Mouse (Mus musculus) mature B cell (primary cell): ENCODE results near the gene Cox17.

Experiments used
- in situ Hi-C: fragments of 300-500 bp; cut with MboI; formaldehyde crosslinking; loops from 2 replicates; pipeline ENCODE4 v1.14.3; 2019

Cox17 gene

DNA sequence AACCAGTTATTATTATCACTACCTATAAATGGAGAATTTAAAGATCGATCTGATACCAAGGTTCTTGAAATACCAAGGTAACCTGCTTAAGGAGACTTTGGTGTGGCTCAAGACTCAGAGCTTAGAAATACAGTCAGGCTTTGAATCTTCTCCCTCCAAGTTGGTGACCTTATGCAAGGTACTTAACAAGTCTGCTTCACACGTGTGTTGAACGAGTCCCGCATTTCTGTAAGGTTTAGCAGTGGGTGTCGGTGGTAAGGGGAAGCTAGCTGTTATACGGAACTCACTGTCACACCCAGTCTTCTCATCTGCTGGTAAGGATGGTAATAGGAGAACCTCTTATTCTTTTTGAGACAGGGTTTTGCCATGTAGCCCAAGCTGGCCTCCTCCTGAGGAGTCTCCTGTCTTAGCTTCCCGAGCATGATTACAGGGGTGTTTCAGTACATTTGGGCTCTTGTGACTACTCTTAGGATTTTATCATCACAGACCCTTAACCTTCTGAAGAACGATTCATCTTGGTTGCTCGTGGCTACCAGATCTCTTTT lies 1.5 kb downstream of the Cox17 start:
- in situ Hi-C loops: loop anchor here (10.0 kb wide), 2 partner anchors 157 to 377 kb away; no protein-coding TSS in a partner anchor

DNA sequence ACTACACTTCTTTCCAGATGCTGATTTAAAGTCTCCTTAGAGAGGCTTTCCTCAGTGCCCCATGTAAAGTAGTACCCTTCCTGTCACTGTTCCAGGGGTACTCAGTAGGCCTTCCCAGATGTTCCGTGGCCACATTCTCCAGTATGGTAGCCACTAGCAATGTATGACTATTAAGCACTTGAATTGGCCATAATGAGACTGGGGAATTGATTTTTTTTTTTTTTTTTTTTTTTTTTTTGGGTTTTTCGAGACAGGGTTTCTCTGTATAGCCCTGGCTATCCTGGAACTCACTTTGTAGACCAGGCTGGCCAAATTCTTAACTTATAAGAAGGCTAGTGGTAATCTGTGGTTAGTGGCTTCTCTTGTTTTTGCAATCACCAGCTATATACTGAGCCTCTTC lies 3.1 kb downstream of the Cox17 start:
- in situ Hi-C loops: loop anchor here (10.0 kb wide), 2 partner anchors 155 to 375 kb away; no protein-coding TSS in a partner anchor

DNA sequence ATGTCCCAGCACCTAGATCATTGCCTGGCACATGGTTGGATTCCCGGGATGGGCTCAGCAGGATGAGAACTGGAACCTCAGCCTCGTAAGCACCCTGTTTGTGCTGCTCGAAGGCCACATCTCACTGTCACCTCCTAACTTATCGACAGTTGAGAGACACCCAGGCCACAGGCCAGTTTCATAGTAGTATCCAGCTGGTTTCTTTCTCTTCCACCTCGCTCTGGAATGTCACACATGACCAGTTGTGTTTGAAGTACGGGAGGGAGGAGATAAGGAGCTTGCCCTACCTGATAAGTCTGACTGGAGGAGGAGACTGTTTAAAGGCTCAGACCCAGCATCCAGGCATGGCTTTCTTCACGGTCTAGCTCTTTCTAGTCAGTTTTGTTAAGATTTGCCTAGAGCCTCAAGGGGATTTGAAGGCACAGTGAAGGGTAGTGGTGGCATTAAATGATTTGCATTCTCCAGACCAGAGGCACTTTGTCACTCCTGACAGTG lies 3.6 kb downstream of the Cox17 start:
- in situ Hi-C loops: no loop called here

DNA sequence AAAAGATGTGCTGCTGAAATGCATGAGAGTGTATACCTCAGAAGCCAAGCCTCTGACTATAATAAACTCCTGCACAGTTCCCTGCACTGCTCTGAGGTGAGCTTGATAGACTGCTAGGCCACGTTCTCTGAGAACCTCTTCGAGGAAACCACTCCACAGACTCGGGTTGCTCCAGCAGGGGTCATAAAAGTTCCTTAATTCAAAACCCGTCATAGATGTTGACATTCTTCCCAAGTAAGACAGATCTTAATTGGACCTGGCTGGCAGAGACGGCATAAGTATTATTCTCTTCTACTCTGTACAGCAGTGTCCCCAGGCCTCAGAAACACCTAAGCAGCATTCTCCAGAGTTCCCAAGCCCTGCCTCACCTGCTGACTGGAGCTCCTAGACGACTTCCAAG lies 4.1 kb downstream of the Cox17 start:
- in situ Hi-C loops: no loop called here

DNA sequence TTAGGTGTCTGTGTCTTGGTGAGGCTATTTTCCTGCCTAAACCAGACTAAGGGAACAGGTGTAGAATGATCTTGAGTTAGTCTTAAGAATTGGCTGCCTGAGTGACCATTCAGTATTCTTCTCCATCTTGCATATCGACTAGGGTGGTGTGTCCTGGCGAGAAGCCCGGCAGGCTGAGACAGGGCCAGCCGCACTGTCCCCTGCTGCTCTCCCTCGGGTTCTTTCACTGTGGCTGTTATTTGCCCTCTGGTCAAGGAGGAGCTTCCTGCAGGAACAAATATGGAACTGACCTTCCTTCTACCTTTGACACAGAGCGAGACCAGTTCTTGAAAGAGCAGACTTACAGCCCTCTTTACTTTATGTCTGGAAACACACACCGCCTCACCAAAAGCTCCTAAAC lies 5.2 kb downstream of the Cox17 start:
- in situ Hi-C loops: no loop called here

DNA sequence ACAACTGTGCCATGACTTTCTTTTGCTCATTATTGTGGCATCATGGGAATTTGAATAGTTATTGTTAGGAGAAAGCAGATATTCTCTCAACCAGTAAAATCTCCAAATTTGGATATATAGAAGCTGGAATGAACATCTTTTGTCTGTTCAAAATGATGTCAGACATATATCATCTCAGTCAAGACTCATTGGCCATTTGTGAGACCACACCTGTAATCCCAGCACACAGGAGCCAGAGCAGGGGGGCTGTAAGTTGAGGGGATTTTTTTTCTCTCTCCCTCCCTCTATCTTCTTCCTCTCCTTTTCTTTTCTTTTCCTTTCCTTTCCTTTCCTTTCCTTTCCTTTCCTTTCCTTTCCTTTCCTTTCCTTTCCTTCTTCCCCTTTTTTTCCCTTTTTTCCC lies 6.1 kb downstream of the Cox17 start:
- in situ Hi-C loops: no loop called here

DNA sequence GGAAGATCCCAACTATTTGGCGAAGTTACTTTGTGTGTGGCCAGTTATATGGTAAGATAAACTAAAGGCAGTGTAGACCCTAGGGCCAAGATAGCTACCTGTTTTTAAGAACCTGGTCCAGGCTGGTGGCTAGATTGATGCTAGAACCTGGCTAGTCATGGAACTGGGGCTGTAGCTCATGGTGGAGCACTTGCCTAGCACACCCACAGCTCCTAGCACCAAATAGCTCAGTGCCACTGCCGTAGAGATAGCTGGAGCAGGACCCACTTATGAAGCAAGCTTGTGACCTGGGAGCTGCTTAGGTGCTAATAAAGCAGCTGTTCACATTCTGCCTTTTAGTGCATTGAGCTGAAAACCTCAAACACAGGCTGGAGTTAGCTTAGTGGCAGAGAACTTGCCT lies 6.9 kb downstream of the Cox17 start:
- in situ Hi-C loops: no loop called here

DNA sequence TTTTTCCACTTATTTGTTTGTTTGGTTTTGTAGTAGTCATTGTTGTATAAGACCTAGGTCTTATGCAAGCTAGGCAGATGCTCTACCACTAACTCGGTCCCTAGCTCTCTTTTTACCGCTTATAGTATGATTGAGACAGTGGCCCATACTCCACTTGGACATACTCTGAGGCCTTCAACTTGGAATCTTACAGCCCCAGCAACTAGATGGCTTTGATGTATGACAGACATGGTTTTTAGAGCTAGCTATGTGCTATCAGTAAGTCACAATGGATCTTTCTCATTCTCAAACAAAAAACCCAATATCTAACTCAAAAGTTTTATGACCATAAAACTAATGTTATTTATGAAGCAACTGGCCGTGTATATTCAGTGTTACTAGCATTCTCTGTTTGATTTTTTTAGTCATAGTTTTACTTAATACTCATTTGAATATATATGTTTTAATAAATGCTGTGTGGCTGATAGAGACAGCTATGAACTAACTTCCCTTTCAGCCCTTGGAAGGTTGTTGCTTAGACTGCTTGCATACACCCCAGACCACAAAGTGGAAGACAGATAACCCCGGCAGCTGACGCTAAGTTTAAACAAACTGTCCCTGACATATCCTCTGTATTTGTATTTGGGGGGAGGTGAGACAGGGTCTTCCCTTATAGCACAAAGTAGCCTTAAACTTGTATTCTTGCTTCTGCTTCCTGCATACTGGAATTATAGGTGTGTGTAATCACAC lies 7.6 kb downstream of the Cox17 start:
- in situ Hi-C loops: no loop called here

DNA sequence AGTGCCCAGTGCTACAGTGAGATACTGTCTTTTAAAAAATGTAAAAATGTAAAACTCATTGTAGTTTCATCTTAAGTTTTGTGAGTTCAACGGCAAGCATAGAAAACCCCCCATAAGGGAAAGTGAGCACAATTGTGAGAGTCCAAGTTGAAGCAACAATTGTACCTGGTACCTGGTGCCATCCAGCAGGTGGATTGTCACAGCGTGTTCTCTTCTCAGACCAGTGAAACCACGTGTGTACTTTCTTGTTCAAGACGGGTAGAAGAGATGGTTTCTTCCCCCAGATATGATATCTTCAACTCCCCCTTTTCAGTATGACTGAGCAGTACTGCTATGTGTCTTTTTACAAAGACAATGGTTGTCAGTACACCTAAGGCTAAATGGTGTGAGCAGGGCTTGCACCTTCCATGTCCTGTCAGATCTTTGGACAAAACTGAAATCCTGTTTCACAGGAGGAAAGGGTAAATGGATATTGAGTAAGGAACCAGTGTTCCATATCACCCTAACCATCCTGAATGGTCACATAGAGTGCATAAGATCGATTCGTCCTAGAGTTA lies 11.5 kb downstream of the Cox17 start:
- in situ Hi-C loops: no loop called here

DNA sequence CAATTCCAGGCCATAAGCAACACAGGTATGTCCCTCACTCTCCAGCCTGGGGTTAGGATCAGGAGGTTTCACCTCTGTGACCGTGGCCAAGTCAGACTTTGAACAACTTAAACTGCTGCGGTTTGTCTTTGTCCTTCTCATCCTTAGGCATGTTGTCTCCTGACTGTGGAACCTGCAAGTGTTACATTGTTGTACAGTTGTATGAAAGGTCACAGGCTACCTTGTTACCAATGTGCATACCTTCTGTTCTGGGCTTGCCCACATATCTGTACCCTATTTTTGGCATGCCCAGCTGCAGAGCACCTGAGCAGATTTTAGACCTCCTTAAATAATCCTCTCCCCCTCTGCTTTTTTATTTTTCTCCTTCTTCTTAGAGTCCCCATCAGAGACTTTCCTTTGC lies 12.4 kb downstream of the Cox17 start:
- in situ Hi-C loops: no loop called here

DNA sequence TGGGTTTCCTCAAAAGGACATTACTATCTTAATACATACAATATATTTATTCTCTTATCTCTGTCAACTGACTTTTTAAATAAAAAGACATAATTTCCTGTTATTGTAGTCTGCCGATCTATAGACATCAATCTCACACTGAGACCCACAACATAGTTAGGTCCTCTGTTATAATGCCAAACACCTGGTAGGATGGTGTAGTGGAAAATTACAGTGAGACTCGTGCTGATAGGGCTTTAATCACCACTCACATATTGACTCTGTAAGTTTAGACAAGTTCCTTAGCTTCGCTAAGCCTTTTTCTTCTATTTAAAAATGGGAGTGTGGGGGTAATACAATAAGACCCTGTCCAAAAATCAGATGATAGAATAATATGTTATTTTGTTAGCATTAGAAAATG lies 13.1 kb downstream of the Cox17 start:
- in situ Hi-C loops: no loop called here

DNA sequence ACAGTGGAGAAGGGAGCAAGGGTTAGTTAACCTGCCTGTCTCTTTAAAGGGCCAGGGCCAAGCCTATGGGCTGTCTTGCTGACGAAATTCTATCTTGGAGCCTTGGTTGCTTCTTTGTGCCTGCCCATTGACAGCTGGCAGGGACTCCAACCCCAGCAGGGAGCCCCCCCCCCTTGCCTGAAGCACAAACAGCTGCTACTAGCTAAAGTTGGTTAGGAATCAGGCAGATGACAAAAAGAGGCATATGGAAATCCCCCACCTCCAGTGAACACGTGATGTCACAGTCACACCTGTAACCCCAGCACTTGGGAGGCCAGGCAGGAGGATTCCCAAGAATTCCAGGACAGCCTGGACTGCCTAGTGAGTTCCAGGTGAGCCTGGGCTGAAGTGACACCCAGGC lies 13.5 kb downstream of the Cox17 start:
- in situ Hi-C loops: no loop called here

DNA sequence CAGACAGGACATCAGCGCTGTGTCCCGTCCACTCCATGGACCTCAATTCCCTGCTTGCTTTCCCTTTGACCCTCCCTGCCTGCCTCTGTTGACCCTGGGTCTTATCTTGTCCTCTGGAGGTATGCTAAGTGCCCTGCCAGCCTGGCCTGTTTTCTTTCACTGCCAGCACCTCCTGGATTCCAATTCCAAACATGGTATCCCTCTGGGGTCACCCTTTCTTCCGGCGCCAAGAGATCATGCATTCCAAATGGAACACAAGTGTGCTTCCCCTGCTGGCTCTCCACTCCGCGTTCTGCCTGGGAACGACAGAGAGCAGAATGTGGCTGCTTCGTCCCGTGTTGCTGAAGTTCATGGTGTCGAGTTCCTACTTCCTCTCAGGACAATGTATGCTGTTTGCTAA lies 15.1 kb downstream of the Cox17 start, which contains the start of gene Popdc2:
Popdc2 (plus strand) TSS at position 277 of the 400 bp plus-strand sequence.
- in situ Hi-C loops: no loop called here

DNA sequence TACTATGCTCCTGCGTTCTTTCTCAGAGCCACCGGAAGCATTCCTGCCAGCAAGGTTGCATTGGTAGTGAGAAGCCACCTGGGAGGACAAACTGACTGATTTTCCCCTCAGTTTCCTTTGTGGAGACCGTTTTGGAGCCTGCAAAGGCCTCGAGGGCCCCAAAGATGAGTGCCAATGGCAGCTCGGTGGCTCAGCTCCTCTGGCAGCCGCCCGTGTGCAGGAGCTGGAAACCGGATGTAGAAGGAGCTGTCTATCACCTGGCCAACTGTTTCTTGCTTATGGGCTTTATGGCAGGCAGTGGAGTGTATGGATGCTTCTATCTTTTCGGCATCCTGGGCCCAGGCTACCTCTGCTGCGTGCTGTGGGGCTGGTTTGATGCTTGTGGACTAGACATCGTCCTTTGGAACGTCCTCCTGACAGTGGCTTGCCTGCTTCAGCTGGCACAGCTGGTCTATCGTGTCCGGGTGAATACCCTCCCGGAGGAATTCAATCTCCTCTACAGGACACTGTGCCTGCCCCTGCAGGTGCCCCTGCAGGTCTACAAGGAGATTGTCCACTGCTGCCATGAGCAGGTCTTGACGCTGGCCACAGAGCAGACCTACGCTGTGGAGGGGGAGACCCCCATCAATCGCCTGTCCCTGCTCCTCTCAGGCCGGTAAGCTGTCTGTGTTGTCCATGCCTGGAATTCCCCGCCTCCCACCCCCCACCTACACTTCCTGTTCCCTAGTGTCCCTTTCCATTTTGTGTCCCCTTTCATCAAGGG lies 15.9 kb downstream of the Cox17 start:
- in situ Hi-C loops: no loop called here

DNA sequence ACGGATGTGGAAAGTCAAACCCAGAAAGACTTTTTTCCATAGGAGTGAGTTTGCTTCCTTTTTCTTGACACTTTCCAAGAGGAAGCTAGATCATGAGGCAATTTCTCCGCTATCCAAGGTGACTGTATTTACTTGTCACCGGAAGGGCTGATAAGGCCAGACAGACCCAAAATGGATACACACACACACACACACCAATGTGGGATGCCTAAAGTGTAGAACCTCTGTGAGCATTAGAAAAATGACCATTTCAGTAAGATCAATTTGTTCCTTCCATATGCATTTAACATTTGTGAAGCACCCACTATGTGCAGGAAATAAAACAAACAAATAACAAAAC lies 16.4 kb downstream of the Cox17 start:
- in situ Hi-C loops: no loop called here

DNA sequence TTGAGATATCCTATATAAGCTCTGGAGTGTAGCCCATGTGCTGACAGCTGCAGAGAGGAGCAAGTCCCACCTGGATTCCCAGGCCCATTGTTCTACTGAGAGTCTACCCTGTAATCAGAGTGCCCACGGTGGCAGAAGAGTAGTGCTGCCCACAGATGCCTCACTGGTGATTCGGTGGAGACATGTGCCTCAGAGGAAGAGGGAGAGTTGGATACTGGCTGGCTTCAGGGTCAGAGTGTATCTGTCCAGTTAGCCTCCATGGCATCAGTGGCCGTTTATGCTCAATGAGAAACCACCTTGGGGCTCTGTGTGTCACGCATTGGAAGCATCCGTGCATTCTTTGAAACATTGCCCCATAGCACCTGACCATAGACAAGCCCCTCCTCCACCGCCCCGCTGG lies 16.9 kb downstream of the Cox17 start:
- in situ Hi-C loops: no loop called here

DNA sequence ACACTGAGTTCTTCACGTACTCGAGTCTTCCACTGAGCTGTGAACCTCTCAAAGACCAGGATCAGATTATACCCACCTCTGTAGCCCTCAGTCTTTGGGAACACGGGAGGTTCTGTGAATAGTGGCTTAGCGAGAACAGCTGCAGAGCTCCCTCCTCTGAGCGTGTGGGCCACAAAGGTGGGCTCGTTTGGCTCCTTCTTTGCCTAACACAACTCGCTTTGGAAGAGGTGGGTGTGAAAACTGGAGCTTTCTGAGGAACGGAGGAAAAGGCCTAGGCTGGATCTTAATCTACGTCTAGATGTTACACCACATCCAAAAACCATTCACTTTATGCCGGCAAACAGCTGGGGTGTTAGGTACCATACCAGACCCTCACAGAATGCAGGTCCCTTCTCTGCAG lies 18.6 kb downstream of the Cox17 start:
- in situ Hi-C loops: no loop called here

DNA sequence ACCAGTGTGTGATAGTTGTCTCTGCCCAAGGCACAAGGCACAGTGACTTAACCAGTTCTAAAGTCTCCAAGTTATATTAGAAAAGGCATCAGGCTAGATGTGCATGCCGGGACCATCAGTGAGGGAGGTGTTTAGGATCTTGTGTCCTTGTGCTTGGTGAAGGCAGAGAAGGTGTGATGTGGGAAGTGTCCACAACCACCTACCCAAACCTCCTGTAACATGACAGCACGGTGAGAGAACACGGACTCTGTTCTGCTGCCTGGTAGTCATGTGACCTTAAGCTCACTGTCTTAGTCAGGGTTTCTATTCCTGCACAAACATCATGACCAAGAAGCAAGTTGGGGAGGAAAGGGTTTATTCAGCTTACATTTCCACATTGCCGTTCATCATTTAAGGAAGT lies 19.4 kb downstream of the Cox17 start:
- in situ Hi-C loops: no loop called here

DNA sequence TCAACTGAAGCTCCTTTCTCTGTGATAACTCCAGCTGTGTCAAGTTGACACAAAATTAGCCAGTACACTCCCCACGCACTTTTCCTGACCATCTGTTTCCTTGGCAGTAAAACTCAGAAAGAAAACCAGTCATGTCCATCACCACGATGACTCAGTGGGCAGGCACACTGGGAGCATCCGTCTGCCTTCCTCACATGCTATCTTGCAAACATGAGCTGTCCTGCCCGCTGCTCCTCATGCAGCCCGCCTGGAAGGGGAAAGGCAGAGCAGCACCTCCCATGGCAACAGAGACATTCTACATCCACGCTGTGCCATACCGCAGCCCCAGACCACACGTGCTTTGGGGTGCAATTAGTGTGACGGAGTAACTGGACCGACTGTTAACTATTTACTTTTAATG lies 21.5 kb downstream of the Cox17 start:
- in situ Hi-C loops: no loop called here

DNA sequence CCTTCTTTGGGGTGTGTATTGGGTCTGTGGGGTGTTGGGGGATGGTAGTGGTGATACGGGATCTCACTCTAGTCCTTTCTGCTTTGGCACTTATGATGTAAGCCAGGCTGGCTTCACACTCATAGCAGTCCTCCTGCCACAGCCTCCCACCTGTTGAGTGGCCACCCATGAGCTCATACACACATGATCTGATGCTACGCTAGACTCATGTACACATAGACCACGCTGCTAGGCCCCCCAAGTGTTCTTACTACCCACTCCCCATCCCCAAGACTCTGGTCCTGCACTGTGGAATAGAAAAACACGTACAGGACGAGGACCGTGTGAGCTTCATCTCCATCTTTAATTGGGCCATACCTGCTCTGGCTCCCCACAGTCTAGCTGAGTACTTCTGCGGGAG lies 22.2 kb downstream of the Cox17 start:
- in situ Hi-C loops: no loop called here

DNA sequence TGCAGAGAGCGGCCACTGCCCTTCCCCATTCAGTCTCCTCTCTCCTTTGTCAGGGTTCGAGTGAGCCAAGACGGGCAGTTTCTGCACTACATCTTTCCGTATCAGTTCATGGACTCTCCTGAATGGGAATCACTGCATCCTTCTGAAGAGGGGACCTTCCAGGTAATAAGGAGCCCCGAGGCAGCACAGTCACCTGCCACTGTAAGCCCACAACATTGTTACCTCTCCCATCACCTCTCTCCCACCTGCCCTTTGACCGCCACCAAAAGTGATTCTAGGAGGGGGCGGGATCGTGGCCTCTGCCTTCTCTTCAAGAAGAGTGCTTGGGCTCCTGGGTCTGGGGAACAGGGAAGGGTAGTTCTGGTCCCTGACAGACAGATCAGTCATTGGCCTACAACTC lies 22.6 kb downstream of the Cox17 start:
- in situ Hi-C loops: no loop called here

DNA sequence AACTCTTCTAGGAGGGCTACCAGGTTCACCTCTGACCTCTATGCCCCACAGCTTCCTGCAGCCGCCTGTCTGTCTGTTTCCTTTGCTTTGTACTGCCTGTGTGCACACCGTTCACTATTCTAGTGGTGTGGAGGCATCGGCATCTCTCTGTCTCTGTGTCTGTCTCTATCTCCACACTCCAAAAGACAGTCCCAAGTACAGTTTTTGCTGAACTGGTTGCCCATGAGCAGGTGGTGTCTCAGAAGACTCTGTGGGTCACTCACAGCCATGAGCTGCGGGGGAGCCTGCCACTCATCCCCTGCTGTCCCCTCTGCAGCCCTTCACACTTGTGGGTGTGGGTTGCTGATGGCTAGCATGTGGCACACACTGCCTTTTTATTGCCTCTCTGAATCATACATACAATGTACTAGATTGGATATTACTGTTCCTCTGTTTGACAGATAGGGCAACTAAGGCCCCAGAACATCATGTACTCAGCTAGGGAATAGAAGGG lies 23.2 kb downstream of the Cox17 start:
- in situ Hi-C loops: no loop called here
